Mouse (Mus musculus) T-cell, adult 2 months (primary cell): Measurements from ENCODE around the gene Nkain2.

Experiments
- DNase-seq: peaks from one replicate; pipeline ENCODE4 v3.0.0; 2022; ENCODE audit warnings: low spot score

The Nkain2 gene

GRCm38 (mm10) chr10:32576559-32577275, 313.5 kb downstream of the Nkain2 start:
- no peak for DNase-seq

GRCm38 (mm10) chr10:32557673-32558072, 332.6 kb downstream of the Nkain2 start:
- no peak for DNase-seq

- DNase-seq, result no peak
Observed at GRCm38 (mm10) chr10:32536057-32536456, 354.2 kb downstream of the Nkain2 start.

- no peak for DNase-seq
Observed at GRCm38 (mm10) chr10:32510821-32511220, 379.4 kb downstream of the Nkain2 start.

- no peak for DNase-seq
Observed at GRCm38 (mm10) chr10:32494591-32495182, 395.6 kb downstream of the Nkain2 start.

GRCm38 (mm10) chr10:32493600-32493999, 396.7 kb downstream of the Nkain2 start:
- DNase-seq, result no peak

- DNase-seq, result no peak
Observed at GRCm38 (mm10) chr10:32462726-32463125, 427.5 kb downstream of the Nkain2 start.

- no peak for DNase-seq
Observed at GRCm38 (mm10) chr10:32439932-32440519, 450.2 kb downstream of the Nkain2 start.

- no peak for DNase-seq
Observed at GRCm38 (mm10) chr10:32414228-32414627, 476.0 kb downstream of the Nkain2 start.

- no peak for DNase-seq
Observed at GRCm38 (mm10) chr10:32411331-32411730, 478.9 kb downstream of the Nkain2 start.

GRCm38 (mm10) chr10:32400961-32401360, 489.3 kb downstream of the Nkain2 start:
- no peak for DNase-seq

- no peak for DNase-seq
Observed at GRCm38 (mm10) chr10:32393859-32394521, 496.3 kb downstream of the Nkain2 start.

GRCm38 (mm10) chr10:32393326-32393725, 496.9 kb downstream of the Nkain2 start:
- no peak for DNase-seq

- no peak for DNase-seq
Observed at GRCm38 (mm10) chr10:32312754-32313153, 577.5 kb downstream of the Nkain2 start.

GRCm38 (mm10) chr10:32301024-32301597, 589.2 kb downstream of the Nkain2 start:
- no peak for DNase-seq

GRCm38 (mm10) chr10:32290487-32290886, 599.8 kb downstream of the Nkain2 start:
- DNase-seq, result no peak

- DNase-seq, result no peak
Observed at GRCm38 (mm10) chr10:32283690-32284089, 606.6 kb downstream of the Nkain2 start.

GRCm38 (mm10) chr10:32243266-32243882, 646.9 kb downstream of the Nkain2 start:
- DNase-seq, result no peak

GRCm38 (mm10) chr10:32241168-32241567, 649.1 kb downstream of the Nkain2 start:
- no peak for DNase-seq

- DNase-seq, result no peak
Observed at GRCm38 (mm10) chr10:32182951-32183350, 707.3 kb downstream of the Nkain2 start.

- no peak for DNase-seq
Observed at GRCm38 (mm10) chr10:32091354-32091753, 798.9 kb downstream of the Nkain2 start.

GRCm38 (mm10) chr10:32060396-32060795, 829.9 kb downstream of the Nkain2 start:
- no peak for DNase-seq
